Mouse (Mus musculus): ENCODE results near the gene Ascc1.
"Not testable (repeated sequence)": the region's sequence is repeated elsewhere in the genome, so short reads cannot be mapped to it uniquely, and the experiment has no call there.

DNA sequence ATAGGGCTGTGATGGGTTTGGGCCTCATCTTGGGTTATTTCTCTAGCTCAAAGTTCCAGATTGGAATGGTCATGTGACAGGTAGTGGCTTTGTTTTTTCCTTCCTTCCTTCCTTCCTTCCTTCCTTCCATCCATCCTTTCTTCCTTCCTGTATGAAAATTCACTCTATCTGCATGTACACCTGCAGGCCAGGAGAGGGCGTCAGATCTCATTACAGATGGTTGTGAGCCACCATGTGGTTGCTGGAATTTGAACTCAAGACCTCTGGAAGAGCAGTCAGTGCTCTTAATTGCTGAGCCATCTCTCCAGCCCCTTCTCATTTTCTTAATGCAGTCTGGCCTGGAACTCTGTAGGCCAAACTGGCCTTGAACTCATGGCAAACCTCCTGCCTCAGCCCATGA is 133.4 kb downstream of the Ascc1 start:
- not testable (repeated sequence) for TF ChIP-seq CTCF (IDR thresholded peaks at IDR 0.05; ENCODE audit: low read depth, low read length); POLR2A (IDR thresholded peaks at IDR 0.05; ENCODE audit: borderline replicate concordance, low read depth, low read length)

Measured in bone marrow macrophage, adult 2 months (primary cell).